Mouse (Mus musculus): ENCODE results near the gene Hist2h3c2. TPM values are rescaled to one million over a fixed set of nuclear protein-coding genes. Genes with fewer than 3 reads are reported as not detected.
A peak's percentile ranks its signal among the peaks of the same experiment; 100 is the strongest.

Gene Hist2h3c2
- polyA plus RNA-seq, 1 experiment from 2014 or later: 2.6 TPM

DNA sequence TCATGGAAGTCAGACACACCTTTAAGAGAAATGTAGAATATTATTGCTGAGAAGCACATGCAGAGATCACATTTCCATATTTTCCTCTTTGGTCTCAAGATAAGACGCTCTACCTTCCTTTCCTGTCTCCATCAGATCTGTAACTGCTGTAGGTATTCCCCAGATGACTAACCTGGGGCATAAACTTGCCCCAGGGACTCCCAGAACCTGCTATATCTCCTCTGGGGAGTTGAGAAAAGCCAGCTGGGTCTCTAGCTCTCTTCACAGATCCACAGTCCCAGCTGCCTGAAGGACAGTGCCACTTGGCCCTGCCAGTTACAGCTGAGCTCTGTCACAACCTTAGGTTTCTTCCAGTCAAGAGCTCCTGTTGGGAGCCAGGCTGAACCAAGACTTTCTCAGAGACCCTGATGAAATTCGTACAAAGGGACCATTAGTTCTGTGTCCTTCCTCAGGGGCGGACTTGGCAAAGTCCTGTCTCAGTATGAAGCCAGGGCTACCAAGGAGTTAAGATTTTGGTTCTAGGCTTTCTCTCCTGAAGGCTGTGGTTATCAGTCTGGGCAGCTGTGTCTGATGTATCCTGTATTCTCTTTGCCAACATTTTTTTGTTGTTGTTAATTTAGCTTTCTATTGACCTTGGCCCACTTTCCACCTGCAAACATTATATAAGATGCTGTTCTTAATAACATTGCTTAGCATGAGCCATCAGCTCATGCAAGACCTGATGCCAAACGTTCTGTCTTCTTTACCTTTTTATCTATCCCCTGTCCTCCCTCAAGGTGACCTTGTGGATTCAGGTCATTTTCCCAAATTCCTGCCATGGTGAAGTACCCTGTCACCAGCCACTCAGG lies 7.8 kb downstream of the Hist2h3c2 start:
- Histone ChIP-seq H3K27me3 (ENCODE audit: control insufficient read depth, insufficient read depth, low read length) (no peaks in the 10 kb centered on the region), H3K27ac (ENCODE audit: low read length) (no peak overlapping the region), H3K4me3 (replicated peaks; ENCODE audit: low read length) (no peak overlapping the region), H3K9ac (ENCODE audit: low read length) (no peak overlapping the region), H3K4me1 (ENCODE audit: control insufficient read depth, insufficient read depth, low read length) (no peaks in the 10 kb centered on the region; the same call in 1 of the 2 replicates), H3K36me3 (ENCODE audit: control insufficient read depth, insufficient read depth, low read length) (no peaks in the 10 kb centered on the region), H3K9me3 (replicated peaks; ENCODE audit: control insufficient read depth, low read length) (no peaks in the 10 kb centered on the region), H3K4me2 (ENCODE audit: low read depth, low read length) (no peak overlapping the region)
- no peak for ATAC-seq (ENCODE audit: insufficient read depth, low FRiP score)
- 70% methylated on average over 4 of the region's 4 CpGs for WGBS

GRCm38 (mm10) chr3:96230404-96230803 lies 8.5 kb downstream of the Hist2h3c2 start:
- Histone ChIP-seq H3K4me3 (replicated peaks; ENCODE audit: low read length) (no peak overlapping the region), H3K4me2 (ENCODE audit: low read depth, low read length) (no peak overlapping the region), H3K27ac (ENCODE audit: low read length) (no peak overlapping the region), H3K4me1 (ENCODE audit: control insufficient read depth, insufficient read depth, low read length) (no peaks in the 10 kb centered on the region; the same call in 1 of the 2 replicates), H3K27me3 (ENCODE audit: control insufficient read depth, insufficient read depth, low read length) (no peaks in the 10 kb centered on the region), H3K9ac (ENCODE audit: low read length) (no peak overlapping the region), H3K36me3 (ENCODE audit: control insufficient read depth, insufficient read depth, low read length) (no peaks in the 10 kb centered on the region), H3K9me3 (replicated peaks; ENCODE audit: control insufficient read depth, low read length) (no peaks in the 10 kb centered on the region)
- WGBS: 73% methylated on average over 2 of the region's 2 CpGs
- ATAC-seq (ENCODE audit: insufficient read depth, low FRiP score): no peak

DNA sequence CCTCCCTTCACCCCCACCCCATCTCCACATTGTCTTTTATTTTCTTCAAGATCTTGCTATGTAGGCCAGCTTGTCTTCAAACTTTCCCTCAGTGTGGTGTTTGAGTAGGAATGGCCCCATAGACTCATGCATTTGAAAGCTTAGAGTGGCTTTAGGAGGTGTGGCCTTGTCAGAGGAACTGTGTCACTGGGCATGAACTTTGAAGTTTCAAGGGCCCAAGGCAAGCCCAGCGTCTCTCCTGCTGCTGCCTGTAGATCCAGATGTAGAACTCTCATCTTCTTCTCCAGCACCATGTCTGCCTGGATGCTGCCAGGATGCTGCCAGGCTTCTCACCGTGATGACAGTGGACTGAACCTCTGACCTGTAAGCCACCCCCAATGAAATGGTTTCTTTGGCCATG lies 10.1 kb downstream of the Hist2h3c2 start:
- H3K9ac ChIP-seq (ENCODE audit: low read length): no peak overlapping the region
- no peaks in the 10 kb centered on the region for H3K9me3 ChIP-seq (replicated peaks; ENCODE audit: control insufficient read depth, low read length)
- ATAC-seq (ENCODE audit: insufficient read depth, low FRiP score): no peak
- WGBS: 77% methylated on average over 2 of the region's 2 CpGs
- H3K36me3 ChIP-seq (ENCODE audit: control insufficient read depth, insufficient read depth, low read length): no peaks in the 10 kb centered on the region
- H3K27ac ChIP-seq (ENCODE audit: low read length): no peak overlapping the region
- no peaks in the 10 kb centered on the region for H3K27me3 ChIP-seq (ENCODE audit: control insufficient read depth, insufficient read depth, low read length)
- no peak overlapping the region for H3K4me3 ChIP-seq (replicated peaks; ENCODE audit: low read length)
- H3K4me1 ChIP-seq (ENCODE audit: control insufficient read depth, insufficient read depth, low read length): no peaks in the 10 kb centered on the region; the same call in 1 of the 2 replicates
- no peak overlapping the region for H3K4me2 ChIP-seq (ENCODE audit: low read depth, low read length)

DNA sequence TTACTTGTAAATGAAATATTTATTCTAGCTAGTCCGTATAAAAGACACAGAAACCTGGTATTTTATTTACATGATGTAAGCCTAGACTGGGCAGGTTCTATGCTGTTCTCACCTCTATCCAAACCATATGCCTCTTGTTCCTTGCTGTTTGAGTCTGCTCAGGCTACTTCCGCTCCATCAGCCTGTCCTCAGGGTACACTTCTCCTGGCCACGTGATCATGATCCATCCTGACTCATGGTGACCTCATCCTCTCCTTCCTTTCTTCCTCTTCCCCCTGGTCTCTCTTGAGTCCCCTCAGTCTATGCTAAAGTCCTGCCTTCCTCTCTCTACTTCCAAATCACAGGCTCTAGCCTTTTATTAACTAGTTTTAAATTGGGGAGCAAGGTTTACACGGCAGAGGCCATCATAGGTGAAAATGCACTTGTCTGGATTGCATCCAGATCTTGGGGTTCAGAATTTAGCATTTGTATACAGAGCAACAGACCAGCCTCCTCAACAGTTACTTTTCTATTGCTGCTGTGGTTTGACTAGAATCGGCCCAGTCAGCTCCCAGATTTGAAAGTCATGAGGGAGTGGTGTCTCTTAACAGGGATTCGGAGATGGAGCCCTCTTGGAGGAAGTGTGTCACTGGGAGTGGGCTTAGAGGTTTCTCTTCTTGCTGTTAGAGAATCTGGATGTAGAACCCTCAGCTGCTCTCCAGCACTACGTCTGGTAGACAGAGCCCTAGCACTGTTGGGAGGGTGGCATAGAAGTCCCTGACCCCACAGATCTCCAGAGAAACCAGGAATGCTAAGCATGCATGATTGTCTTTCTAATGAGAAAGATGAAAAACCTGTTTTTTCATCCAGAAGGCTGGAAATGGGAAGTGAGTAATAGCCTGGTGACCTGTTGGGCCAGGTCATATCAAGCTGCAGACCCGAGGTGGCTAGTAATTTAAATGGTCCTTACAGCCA lies 12.0 kb downstream of the Hist2h3c2 start:
- Histone ChIP-seq H3K4me2 (ENCODE audit: low read depth, low read length) (no peak overlapping the region), H3K27ac (ENCODE audit: low read length) (no peak overlapping the region), H3K27me3 (ENCODE audit: control insufficient read depth, insufficient read depth, low read length) (no peaks in the 10 kb centered on the region), H3K4me3 (replicated peaks; ENCODE audit: low read length) (no peak overlapping the region), H3K9me3 (replicated peaks; ENCODE audit: control insufficient read depth, low read length) (no peaks in the 10 kb centered on the region), H3K9ac (ENCODE audit: low read length) (no peak overlapping the region), H3K36me3 (ENCODE audit: control insufficient read depth, insufficient read depth, low read length) (no peaks in the 10 kb centered on the region), H3K4me1 (ENCODE audit: control insufficient read depth, insufficient read depth, low read length) (peaks cover 14% of the 10 kb centered on the region)
- no peak; the same call in 1 of the 2 replicates for ATAC-seq (ENCODE audit: insufficient read depth, low FRiP score)
- WGBS: 59% methylated on average over 8 of the region's 8 CpGs

- no peak for ATAC-seq (ENCODE audit: insufficient read depth, low FRiP score)
- Histone ChIP-seq H3K9ac (ENCODE audit: low read length) (0 out of 2 replicates have a peak overlapping the region, but pooled peaks have one; percentile 10), H3K4me2 (ENCODE audit: low read depth, low read length) (no peak overlapping the region), H3K4me3 (replicated peaks; ENCODE audit: low read length) (no peak overlapping the region), H3K4me1 (ENCODE audit: control insufficient read depth, insufficient read depth, low read length) (peaks cover 23% of the 10 kb centered on the region), H3K36me3 (ENCODE audit: control insufficient read depth, insufficient read depth, low read length) (no peaks in the 10 kb centered on the region), H3K27me3 (ENCODE audit: control insufficient read depth, insufficient read depth, low read length) (no peaks in the 10 kb centered on the region), H3K9me3 (replicated peaks; ENCODE audit: control insufficient read depth, low read length) (no peaks in the 10 kb centered on the region), H3K27ac (ENCODE audit: low read length) (no peak overlapping the region)
- WGBS: 53% methylated on average over 2 of the region's 2 CpGs
Measured at GRCm38 (mm10) chr3:96225421-96225820, 13.5 kb downstream of the Hist2h3c2 start.

DNA sequence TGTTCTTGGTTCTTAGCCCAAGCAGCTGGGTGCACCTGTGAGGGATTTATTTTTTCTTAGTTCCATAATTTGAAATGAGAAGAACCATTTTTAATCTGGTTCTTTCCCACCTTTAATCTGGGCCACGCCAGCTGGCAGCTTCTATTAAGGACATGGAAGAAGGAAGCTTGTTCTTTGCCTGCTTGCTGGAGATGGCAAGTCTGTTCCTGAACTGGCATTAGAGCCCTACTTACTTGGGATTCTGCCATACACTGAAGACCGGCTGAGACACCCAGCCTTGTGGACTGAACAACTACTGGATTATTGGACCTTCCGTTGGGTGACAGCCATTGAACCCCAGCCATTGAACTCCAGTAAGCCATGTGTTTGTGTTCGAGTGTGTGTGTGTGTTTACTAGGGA lies 16.2 kb downstream of the Hist2h3c2 start:
- peak overlapping the region; percentile 82 for H3K4me2 ChIP-seq (ENCODE audit: low read depth, low read length)
- ATAC-seq (ENCODE audit: insufficient read depth, low FRiP score): no peak
- no peak overlapping the region for H3K27ac ChIP-seq (ENCODE audit: low read length)
- no peaks in the 10 kb centered on the region for H3K27me3 ChIP-seq (ENCODE audit: control insufficient read depth, insufficient read depth, low read length)
- WGBS: 86% methylated on average over 4 of the region's 4 CpGs
- H3K9me3 ChIP-seq (replicated peaks; ENCODE audit: control insufficient read depth, low read length): no peaks in the 10 kb centered on the region
- no peaks in the 10 kb centered on the region for H3K36me3 ChIP-seq (ENCODE audit: control insufficient read depth, insufficient read depth, low read length)
- peaks cover 31% of the 10 kb centered on the region for H3K4me1 ChIP-seq (ENCODE audit: control insufficient read depth, insufficient read depth, low read length)
- no peak overlapping the region for H3K4me3 ChIP-seq (replicated peaks; ENCODE audit: low read length)
- no peak overlapping the region for H3K9ac ChIP-seq (ENCODE audit: low read length)

GRCm38 (mm10) chr3:96221640-96222038 lies 17.3 kb downstream of the Hist2h3c2 start:
- WGBS: 18% methylated on average over 9 of the region's 9 CpGs
- Histone ChIP-seq H3K36me3 (ENCODE audit: control insufficient read depth, insufficient read depth, low read length) (no peaks in the 10 kb centered on the region), H3K4me1 (ENCODE audit: control insufficient read depth, insufficient read depth, low read length) (peaks cover 31% of the 10 kb centered on the region), H3K27ac (ENCODE audit: low read length) (peak overlapping the region; percentile 98), H3K9ac (ENCODE audit: low read length) (peak overlapping the region; percentile 76), H3K4me2 (ENCODE audit: low read depth, low read length) (peak overlapping the region; percentile 82), H3K4me3 (replicated peaks; ENCODE audit: low read length) (peak overlapping the region; percentile 50), H3K27me3 (ENCODE audit: control insufficient read depth, insufficient read depth, low read length) (no peaks in the 10 kb centered on the region), H3K9me3 (replicated peaks; ENCODE audit: control insufficient read depth, low read length) (no peaks in the 10 kb centered on the region)
- no peak for ATAC-seq (ENCODE audit: insufficient read depth, low FRiP score)

- under 1% methylated on average over 43 of the region's 43 CpGs for WGBS
- Histone ChIP-seq H3K27ac (ENCODE audit: low read length) (peak within 1 kb of the TSS; percentile 98), H3K4me1 (ENCODE audit: control insufficient read depth, insufficient read depth, low read length) (peaks cover 31% of the 10 kb centered on the region), H3K4me3 (replicated peaks; ENCODE audit: low read length) (peak within 1 kb of the TSS; percentile 50), H3K4me2 (ENCODE audit: low read depth, low read length) (peak within 1 kb of the TSS; percentile 82), H3K36me3 (ENCODE audit: control insufficient read depth, insufficient read depth, low read length) (no peaks in the 10 kb centered on the region), H3K9ac (ENCODE audit: low read length) (peak within 1 kb of the TSS; percentile 78), H3K27me3 (ENCODE audit: control insufficient read depth, insufficient read depth, low read length) (no peaks in the 10 kb centered on the region), H3K9me3 (replicated peaks; ENCODE audit: control insufficient read depth, low read length) (no peaks in the 10 kb centered on the region)
- peak; percentile 93 for ATAC-seq (ENCODE audit: insufficient read depth, low FRiP score)
Measured at GRCm38 (mm10) chr3:96220765-96221639, 17.9 kb downstream of the Hist2h3c2 start, which contains the start of the genes Hist2h2ac and Hist2h2be. Gene Hist2h2ac, minus strand, starts transcription at chr3:96220880. Gene Hist2h2be, plus strand, starts transcription at chr3:96221119.
